Mouse (Mus musculus): ENCODE measurements around the gene Ccl5. TPM values are rescaled to one million over a fixed set of nuclear protein-coding genes. Genes with fewer than 3 reads are reported as not detected.

Gene Ccl5
- polyA plus RNA-seq, 1 experiment from 2014 or later: not detected

DNA sequence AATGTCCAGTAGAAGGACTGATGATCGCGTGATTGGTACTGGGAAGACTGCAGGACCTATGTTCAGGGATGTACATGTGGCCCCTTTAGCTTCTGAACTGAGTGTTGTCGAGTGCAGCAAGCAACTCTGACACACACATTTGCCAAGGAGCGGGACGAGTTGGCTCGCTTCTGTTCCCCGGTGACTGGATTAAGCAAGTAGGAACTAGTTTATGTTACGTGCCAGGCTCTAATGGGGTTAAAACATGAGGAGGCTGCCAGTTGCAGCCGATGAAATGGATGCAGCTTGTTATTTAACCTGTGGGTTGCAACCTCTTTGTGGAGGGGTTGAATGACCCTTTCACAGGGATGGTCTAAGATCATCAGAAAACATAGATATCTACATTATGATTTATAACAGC, 37.7 kb upstream of the Ccl5 start:
- DNase-seq (ENCODE audit: low spot score): no peak
- no peak overlapping the region for H3K4me3 ChIP-seq (ENCODE audit: low read depth, low read length)
- no peaks in the 10 kb centered on the region for H3K27me3 ChIP-seq (ENCODE audit: control insufficient read depth, insufficient read depth, low read length)
- H3K4me2 ChIP-seq (ENCODE audit: low read depth, low read length, severe bottlenecking): no peak overlapping the region
- no peak overlapping the region for H3K27ac ChIP-seq (ENCODE audit: low read depth, low read length)
- H3K4me1 ChIP-seq (replicated peaks; ENCODE audit: control insufficient read depth, insufficient read depth, low read length): no peaks in the 10 kb centered on the region
- no peak for ATAC-seq (replicated peaks; ENCODE audit: low FRiP score)
- WGBS: 91% methylated on average over 9 of the region's 9 CpGs
- no peaks in the 10 kb centered on the region for H3K9me3 ChIP-seq (ENCODE audit: control insufficient read depth, low read length)
- H3K9ac ChIP-seq (ENCODE audit: low read length): no peak overlapping the region
- H3K36me3 ChIP-seq (ENCODE audit: control insufficient read depth, insufficient read depth, low read length): no peaks in the 10 kb centered on the region

DNA sequence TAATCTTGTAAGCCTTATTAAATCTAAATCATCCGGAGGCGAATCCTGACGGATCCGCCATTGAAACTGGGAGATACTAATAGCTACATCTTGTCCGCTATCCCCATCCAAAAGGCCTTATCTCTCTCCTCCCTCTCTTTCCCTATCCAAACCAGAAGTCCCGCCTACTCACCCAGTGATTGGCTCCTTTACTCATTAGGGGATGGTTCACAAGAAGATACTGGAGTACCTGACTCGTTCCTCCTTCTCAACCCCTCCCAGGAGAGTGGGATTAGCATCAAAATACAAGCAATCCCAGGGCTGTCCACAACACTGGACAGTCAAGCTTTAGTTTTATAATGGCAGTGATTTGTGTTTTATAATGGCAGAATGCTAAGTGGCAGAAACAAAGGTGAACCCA, 37.0 kb upstream of the Ccl5 start:
- no peaks in the 10 kb centered on the region for H3K27me3 ChIP-seq (ENCODE audit: control insufficient read depth, insufficient read depth, low read length)
- H3K36me3 ChIP-seq (ENCODE audit: control insufficient read depth, insufficient read depth, low read length): no peaks in the 10 kb centered on the region
- DNase-seq (ENCODE audit: low spot score) (no peak), ATAC-seq (replicated peaks; ENCODE audit: low FRiP score) (no peak)
- no peak overlapping the region for H3K9ac ChIP-seq (ENCODE audit: low read length)
- WGBS: 70% methylated on average over 7 of the region's 7 CpGs
- no peaks in the 10 kb centered on the region for H3K9me3 ChIP-seq (ENCODE audit: control insufficient read depth, low read length)
- no peak overlapping the region for H3K4me2 ChIP-seq (ENCODE audit: low read depth, low read length, severe bottlenecking)
- H3K4me3 ChIP-seq (ENCODE audit: low read depth, low read length): no peak overlapping the region
- no peak overlapping the region for H3K27ac ChIP-seq (ENCODE audit: low read depth, low read length)
- H3K4me1 ChIP-seq (replicated peaks; ENCODE audit: control insufficient read depth, insufficient read depth, low read length): no peaks in the 10 kb centered on the region

DNA sequence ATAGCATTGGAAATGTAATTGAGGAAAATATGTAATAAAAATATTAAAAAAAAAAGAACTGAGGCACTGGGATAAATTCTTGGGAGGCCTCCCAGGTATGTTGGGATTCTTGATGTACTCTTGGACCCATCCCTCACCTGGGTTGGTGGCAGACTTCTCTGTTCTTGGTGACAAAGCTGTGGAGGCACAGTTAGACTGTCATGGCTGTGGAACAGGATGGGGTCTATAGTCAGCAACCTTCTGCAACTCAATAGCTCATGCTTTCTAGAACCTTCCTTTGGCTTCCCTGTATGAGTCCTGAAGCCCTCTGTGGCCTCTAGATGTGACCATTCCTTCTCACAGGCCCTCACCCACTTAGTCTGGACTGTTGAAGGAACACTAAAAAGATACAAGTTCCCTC, 36.3 kb upstream of the Ccl5 start:
- Histone ChIP-seq H3K4me2 (ENCODE audit: low read depth, low read length, severe bottlenecking) (no peak overlapping the region), H3K4me1 (replicated peaks; ENCODE audit: control insufficient read depth, insufficient read depth, low read length) (no peaks in the 10 kb centered on the region), H3K27me3 (ENCODE audit: control insufficient read depth, insufficient read depth, low read length) (no peaks in the 10 kb centered on the region), H3K9ac (ENCODE audit: low read length) (no peak overlapping the region), H3K36me3 (ENCODE audit: control insufficient read depth, insufficient read depth, low read length) (no peaks in the 10 kb centered on the region), H3K27ac (ENCODE audit: low read depth, low read length) (no peak overlapping the region), H3K4me3 (ENCODE audit: low read depth, low read length) (no peak overlapping the region), H3K9me3 (ENCODE audit: control insufficient read depth, low read length) (no peaks in the 10 kb centered on the region)
- DNase-seq (ENCODE audit: low spot score): no peak
- no peak for ATAC-seq (replicated peaks; ENCODE audit: low FRiP score)

DNA sequence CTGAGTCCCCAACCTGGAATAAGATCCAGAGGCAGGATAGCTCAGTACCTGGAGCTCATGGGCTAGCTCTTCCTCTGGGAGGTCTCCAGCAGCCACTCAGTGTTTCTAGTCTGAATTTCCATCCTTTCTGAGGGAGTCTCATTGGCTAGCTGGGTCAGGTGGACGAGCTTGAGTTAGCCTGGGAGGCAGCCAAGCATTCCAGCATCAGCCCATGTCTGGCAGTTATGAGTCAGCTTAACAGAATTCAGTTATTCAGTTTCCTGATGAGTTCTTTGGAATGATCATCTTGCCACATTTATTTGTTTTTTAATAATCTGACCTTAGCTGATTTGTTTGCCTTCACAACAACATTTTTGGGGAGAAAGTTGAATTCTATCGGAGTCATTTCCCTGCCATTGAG, 33.4 kb upstream of the Ccl5 start:
- no peak for DNase-seq (ENCODE audit: low spot score)

DNA sequence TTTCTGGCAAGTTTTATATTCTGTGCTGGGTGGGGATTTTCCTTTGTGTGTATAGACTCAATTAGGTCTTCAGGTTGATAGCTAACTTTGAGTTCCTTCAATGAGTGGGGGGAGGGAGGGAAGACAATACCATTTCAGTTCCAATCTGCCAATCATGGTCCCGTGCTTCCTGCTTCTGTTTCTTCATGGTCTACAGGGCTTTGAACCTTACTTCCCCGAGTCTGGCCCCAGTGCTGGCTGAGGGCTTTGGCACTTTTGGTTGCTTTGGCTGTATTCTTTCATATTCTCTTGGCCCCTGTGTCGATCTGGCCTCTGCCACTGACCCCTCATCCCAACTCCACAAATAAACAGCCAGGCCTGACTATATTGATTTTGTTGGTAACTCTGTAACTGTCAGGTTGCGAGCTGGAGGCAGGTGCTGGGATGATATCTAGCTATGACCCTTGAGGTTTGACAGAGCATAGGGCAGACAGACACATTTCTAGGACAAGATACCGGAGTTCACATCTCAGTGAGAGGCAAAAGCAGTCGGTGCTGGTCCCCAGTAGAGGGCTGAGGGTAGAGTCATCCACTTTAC, 32.1 kb upstream of the Ccl5 start:
- H3K9me3 ChIP-seq (ENCODE audit: control insufficient read depth, low read length): no peaks in the 10 kb centered on the region
- H3K4me2 ChIP-seq (ENCODE audit: low read depth, low read length, severe bottlenecking): no peak overlapping the region
- no peak for ATAC-seq (replicated peaks; ENCODE audit: low FRiP score)
- H3K4me1 ChIP-seq (replicated peaks; ENCODE audit: control insufficient read depth, insufficient read depth, low read length): no peaks in the 10 kb centered on the region
- no peak overlapping the region for H3K4me3 ChIP-seq (ENCODE audit: low read depth, low read length)
- H3K27ac ChIP-seq (ENCODE audit: low read depth, low read length): no peak overlapping the region
- 79% methylated on average over 6 of the region's 6 CpGs for WGBS
- H3K27me3 ChIP-seq (ENCODE audit: control insufficient read depth, insufficient read depth, low read length): no peaks in the 10 kb centered on the region
- H3K9ac ChIP-seq (ENCODE audit: low read length): no peak overlapping the region
- no peaks in the 10 kb centered on the region for H3K36me3 ChIP-seq (ENCODE audit: control insufficient read depth, insufficient read depth, low read length)
- DNase-seq (ENCODE audit: low spot score): no peak

More for the DNA sequence above, 33.4 kb upstream of the Ccl5 start:
- Histone ChIP-seq H3K4me3 (ENCODE audit: low read depth, low read length) (no peak overlapping the region), H3K9ac (ENCODE audit: low read length) (no peak overlapping the region), H3K36me3 (ENCODE audit: control insufficient read depth, insufficient read depth, low read length) (no peaks in the 10 kb centered on the region), H3K4me2 (ENCODE audit: low read depth, low read length, severe bottlenecking) (no peak overlapping the region), H3K4me1 (replicated peaks; ENCODE audit: control insufficient read depth, insufficient read depth, low read length) (no peaks in the 10 kb centered on the region), H3K27ac (ENCODE audit: low read depth, low read length) (no peak overlapping the region), H3K9me3 (ENCODE audit: control insufficient read depth, low read length) (no peaks in the 10 kb centered on the region), H3K27me3 (ENCODE audit: control insufficient read depth, insufficient read depth, low read length) (no peaks in the 10 kb centered on the region)
- no peak for ATAC-seq (replicated peaks; ENCODE audit: low FRiP score)
- 68% methylated on average over 2 of the region's 2 CpGs for WGBS

DNA sequence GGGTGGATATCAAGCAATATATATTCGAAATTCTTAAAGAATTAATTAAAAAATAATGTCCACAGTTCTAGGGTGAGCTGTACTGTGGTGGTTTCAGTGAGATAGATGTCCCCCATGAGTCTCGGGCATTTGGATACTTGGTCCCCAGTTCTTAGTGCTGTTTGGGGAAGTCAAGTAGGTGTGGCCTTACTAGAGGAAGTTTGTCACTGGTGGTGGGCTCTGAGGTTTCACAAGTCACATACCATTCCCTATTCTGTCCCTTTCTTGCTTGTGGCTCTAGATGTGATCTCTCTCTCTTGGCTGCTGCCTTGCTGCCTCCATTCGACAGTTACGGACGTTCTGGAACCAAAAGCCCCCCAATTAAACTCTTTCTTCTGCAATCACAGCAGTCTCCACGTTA, 30.1 kb upstream of the Ccl5 start:
- WGBS: 79% methylated on average over 6 of the region's 6 CpGs
- no peaks in the 10 kb centered on the region for H3K36me3 ChIP-seq (ENCODE audit: control insufficient read depth, insufficient read depth, low read length)
- no peak for ATAC-seq (replicated peaks; ENCODE audit: low FRiP score)
- no peak overlapping the region for H3K9ac ChIP-seq (ENCODE audit: low read length)
- no peaks in the 10 kb centered on the region for H3K4me1 ChIP-seq (replicated peaks; ENCODE audit: control insufficient read depth, insufficient read depth, low read length)
- no peak overlapping the region for H3K4me2 ChIP-seq (ENCODE audit: low read depth, low read length, severe bottlenecking)
- H3K9me3 ChIP-seq (ENCODE audit: control insufficient read depth, low read length): no peaks in the 10 kb centered on the region
- DNase-seq (ENCODE audit: low spot score): no peak
- H3K27me3 ChIP-seq (ENCODE audit: control insufficient read depth, insufficient read depth, low read length): no peaks in the 10 kb centered on the region
- no peak overlapping the region for H3K27ac ChIP-seq (ENCODE audit: low read depth, low read length)
- no peak overlapping the region for H3K4me3 ChIP-seq (ENCODE audit: low read depth, low read length)

DNA sequence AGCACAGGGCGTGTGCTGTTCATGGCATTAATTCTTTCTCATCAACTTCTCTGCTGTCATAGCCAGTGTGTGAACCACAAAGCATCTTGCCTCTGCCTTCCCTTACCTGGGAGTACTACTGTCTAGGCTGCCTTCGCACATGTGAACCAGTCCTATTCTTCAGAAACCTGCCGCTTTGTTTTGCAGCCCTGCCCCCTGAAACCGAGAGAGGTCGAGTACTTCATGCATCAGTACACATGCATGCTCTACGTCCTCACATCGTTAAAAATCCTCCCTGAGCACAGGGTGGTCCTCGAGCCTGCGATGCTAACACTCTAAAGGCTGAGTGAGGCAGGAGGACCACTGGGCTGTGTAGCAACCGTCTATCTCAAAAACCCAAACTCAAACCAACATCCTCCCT, 26.8 kb upstream of the Ccl5 start:
- ATAC-seq (replicated peaks; ENCODE audit: low FRiP score): no peak
- Histone ChIP-seq H3K27me3 (ENCODE audit: control insufficient read depth, insufficient read depth, low read length) (no peaks in the 10 kb centered on the region), H3K4me3 (ENCODE audit: low read depth, low read length) (no peak overlapping the region), H3K4me2 (ENCODE audit: low read depth, low read length, severe bottlenecking) (no peak overlapping the region), H3K9me3 (ENCODE audit: control insufficient read depth, low read length) (no peaks in the 10 kb centered on the region), H3K9ac (ENCODE audit: low read length) (no peak overlapping the region), H3K27ac (ENCODE audit: low read depth, low read length) (no peak overlapping the region), H3K4me1 (replicated peaks; ENCODE audit: control insufficient read depth, insufficient read depth, low read length) (no peaks in the 10 kb centered on the region), H3K36me3 (ENCODE audit: control insufficient read depth, insufficient read depth, low read length) (no peaks in the 10 kb centered on the region)
- DNase-seq (ENCODE audit: low spot score): no peak
- 39% methylated on average over 10 of the region's 10 CpGs for WGBS

DNA sequence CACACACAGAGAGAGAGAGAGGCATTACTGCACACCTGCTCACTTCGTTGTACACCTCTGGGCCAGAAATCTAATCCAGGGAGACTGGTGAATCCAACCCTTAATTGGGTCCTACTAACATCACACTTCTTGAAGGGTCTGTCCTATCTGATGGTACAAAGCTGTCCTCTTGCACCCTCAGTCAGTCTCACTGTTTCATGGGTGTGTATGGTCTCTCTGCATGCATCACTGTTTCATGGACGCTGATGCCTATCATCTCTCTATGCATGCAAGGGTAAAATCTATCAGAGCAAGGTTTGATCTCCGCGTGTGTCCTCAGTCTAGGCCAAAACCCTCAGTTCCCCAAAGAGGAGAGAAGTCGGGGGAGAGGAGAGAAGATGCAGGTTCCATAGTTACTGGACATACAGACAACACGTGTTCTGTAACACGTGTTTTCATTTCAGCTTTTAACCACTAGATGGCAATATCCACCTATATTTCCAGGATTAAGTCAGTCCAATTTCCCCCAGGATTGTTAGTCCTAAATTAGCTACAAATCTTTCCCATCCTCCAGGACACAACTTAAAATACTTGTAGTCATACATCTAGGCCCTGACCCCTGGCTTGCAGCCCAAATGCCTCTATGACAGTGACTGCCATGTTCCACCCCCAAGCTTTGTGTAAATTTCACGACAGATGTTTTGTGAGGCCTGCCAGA, 25.9 kb upstream of the Ccl5 start:
- Histone ChIP-seq H3K36me3 (ENCODE audit: control insufficient read depth, insufficient read depth, low read length) (no peaks in the 10 kb centered on the region), H3K4me2 (ENCODE audit: low read depth, low read length, severe bottlenecking) (no peak overlapping the region), H3K9me3 (ENCODE audit: control insufficient read depth, low read length) (no peaks in the 10 kb centered on the region), H3K4me1 (replicated peaks; ENCODE audit: control insufficient read depth, insufficient read depth, low read length) (no peaks in the 10 kb centered on the region), H3K27me3 (ENCODE audit: control insufficient read depth, insufficient read depth, low read length) (no peaks in the 10 kb centered on the region), H3K4me3 (ENCODE audit: low read depth, low read length) (no peak overlapping the region), H3K27ac (ENCODE audit: low read depth, low read length) (no peak overlapping the region), H3K9ac (ENCODE audit: low read length) (no peak overlapping the region)
- DNase-seq (ENCODE audit: low spot score): no peak
- no peak; the same call in 1 of the 2 replicates for ATAC-seq (replicated peaks; ENCODE audit: low FRiP score)
- 38% methylated on average over 8 of the region's 8 CpGs for WGBS

DNA sequence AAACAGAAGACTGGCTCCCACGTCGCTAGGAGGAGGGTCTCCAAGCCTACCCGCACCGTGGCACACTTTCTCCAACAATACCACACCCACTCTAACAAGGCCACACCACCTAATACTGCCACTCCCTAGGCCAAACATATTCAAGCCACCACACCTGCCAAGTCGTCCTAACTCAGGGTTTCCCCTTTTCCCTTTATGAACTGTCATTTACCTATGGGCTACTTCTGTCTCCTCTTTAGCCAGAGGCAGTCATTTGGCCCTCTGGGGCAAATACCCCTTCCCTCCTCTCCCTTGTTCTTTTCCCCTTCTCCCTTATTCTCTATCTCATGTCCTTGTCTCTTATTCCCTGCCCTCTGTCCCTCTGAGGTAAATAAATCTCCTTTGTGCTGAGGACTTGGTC, 21.4 kb upstream of the Ccl5 start:
- WGBS: 92% methylated on average over 5 of the region's 5 CpGs
- DNase-seq (ENCODE audit: low spot score): no peak
- Histone ChIP-seq H3K4me3 (ENCODE audit: low read depth, low read length) (no peak overlapping the region), H3K27me3 (ENCODE audit: control insufficient read depth, insufficient read depth, low read length) (no peaks in the 10 kb centered on the region), H3K4me2 (ENCODE audit: low read depth, low read length, severe bottlenecking) (no peak overlapping the region), H3K9me3 (ENCODE audit: control insufficient read depth, low read length) (no peaks in the 10 kb centered on the region), H3K4me1 (replicated peaks; ENCODE audit: control insufficient read depth, insufficient read depth, low read length) (no peaks in the 10 kb centered on the region), H3K9ac (ENCODE audit: low read length) (no peak overlapping the region), H3K27ac (ENCODE audit: low read depth, low read length) (no peak overlapping the region), H3K36me3 (ENCODE audit: control insufficient read depth, insufficient read depth, low read length) (no peaks in the 10 kb centered on the region)
- no peak for ATAC-seq (replicated peaks; ENCODE audit: low FRiP score)

All from forebrain, embryonic 11.5 days (tissue).